Mouse (Mus musculus) right cerebral cortex, postnatal 25 days (tissue): ENCODE data around the gene Cdc42.

Experiments used
- DNase-seq: peaks from one replicate; pipeline ENCODE4 v3.0.0; 2022

Cdc42 gene

GRCm38 (mm10) chr4:137282584-137283406, 74.7 kb downstream of the Cdc42 start:
- no peak for DNase-seq

DNA sequence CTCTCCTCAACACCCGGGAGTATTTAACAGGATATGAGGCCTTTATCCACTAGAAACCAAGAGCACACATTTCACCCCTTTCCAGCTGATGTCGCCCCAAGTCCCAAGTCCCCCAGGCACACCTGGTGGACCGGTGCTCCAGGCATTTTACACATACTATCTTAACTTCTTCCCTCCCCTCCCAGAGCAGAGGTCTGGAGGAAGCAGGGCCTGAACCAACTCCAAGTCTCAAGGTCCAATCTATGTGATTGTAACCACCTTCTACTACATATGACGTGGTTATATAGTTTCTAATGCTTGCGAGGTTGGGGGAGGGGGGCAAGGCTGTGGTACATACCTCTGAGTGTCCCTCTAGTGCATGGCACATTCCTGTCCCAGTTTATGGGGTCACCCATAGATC, 75.4 kb downstream of the Cdc42 start:
- no peak for DNase-seq

DNA sequence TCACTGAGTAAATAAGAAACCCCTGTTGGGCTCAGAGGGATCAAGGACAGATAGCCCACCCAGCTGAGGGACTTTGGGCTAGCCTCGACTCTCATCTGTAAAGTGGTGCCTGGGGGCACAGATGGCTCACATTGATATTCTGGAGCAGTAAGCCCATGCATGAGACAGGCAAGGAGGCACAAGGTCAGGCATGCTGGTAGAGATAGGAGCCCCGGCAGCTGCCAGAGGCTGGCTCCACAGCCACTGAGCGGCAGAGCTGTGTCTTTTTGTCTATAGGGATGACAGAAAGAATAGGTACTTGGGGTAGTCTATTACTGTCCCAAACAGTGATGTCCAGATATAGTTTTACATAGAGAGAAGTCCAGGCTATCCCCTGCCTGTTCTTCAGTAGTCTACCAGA, 76.2 kb downstream of the Cdc42 start:
- DNase-seq, result no peak

- no peak for DNase-seq
These were observed 78.2 kb downstream of the Cdc42 start for GRCm38 (mm10) chr4:137279346-137279745.

- DNase-seq, result peak; percentile 57
These were observed 79.1 kb downstream of the Cdc42 start for GRCm38 (mm10) chr4:137278144-137279040.

- no peak for DNase-seq
These were observed 79.8 kb downstream of the Cdc42 start for GRCm38 (mm10) chr4:137277600-137278143.

- peak; percentile 55 for DNase-seq
These were observed 80.4 kb downstream of the Cdc42 start, which contains the start of gene Wnt4 for GRCm38 (mm10) chr4:137277166-137277513. TSS of gene Wnt4 (plus strand) at chr4:137277489.

- no peak for DNase-seq
These were observed 80.9 kb downstream of the Cdc42 start for GRCm38 (mm10) chr4:137276443-137277165.

GRCm38 (mm10) chr4:137274304-137274703, 83.2 kb downstream of the Cdc42 start:
- no peak for DNase-seq

DNA sequence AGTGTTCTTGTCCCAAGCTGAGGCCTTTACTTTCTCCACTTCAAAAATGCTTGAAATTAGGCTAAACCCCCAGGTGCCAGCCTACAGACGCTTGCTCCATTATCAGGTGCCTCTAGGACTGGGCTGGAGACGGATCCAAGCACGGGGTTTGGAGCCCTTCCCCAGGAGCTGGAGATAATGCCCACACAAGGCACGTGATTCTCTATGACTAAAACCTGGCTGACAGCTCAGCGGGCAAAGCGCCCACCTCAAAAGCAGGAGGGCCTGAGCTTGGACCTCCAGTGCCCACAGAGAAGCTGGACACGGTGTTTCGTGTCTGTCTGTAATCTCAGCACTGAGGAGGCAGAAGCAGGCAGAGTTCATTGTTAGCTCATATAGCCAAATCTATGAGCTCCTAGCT, 85.7 kb downstream of the Cdc42 start:
- DNase-seq, result no peak
